Mouse (Mus musculus): ENCODE measurements around the gene Lyrm7.
"Not testable (repeated sequence)": the region's sequence is repeated elsewhere in the genome, so short reads cannot be mapped to it uniquely, and the experiment has no call there.

Gene Lyrm7

GRCm38 (mm10) chr11:54879922-54880321, 19.2 kb upstream of the Lyrm7 start:
- DNase-seq, result no peak

- peak; percentile 27 for DNase-seq
Observed at GRCm38 (mm10) chr11:54879434-54879833, 18.7 kb upstream of the Lyrm7 start.

GRCm38 (mm10) chr11:54878893-54879292, 18.2 kb upstream of the Lyrm7 start:
- DNase-seq, result no peak

- DNase-seq, result no peak
Observed at GRCm38 (mm10) chr11:54876031-54876430, 15.3 kb upstream of the Lyrm7 start.

GRCm38 (mm10) chr11:54871831-54872537, 11.3 kb upstream of the Lyrm7 start:
- DNase-seq, result no peak

GRCm38 (mm10) chr11:54869318-54869717, 8.6 kb upstream of the Lyrm7 start:
- DNase-seq, result no peak

- no peak for DNase-seq
Observed at GRCm38 (mm10) chr11:54868445-54868844, 7.7 kb upstream of the Lyrm7 start.

- DNase-seq, result no peak
Observed at GRCm38 (mm10) chr11:54867903-54868434, 7.3 kb upstream of the Lyrm7 start.

- peak; percentile 72 for DNase-seq
Observed at GRCm38 (mm10) chr11:54867049-54867385, 6.3 kb upstream of the Lyrm7 start.

GRCm38 (mm10) chr11:54866119-54867048, 5.7 kb upstream of the Lyrm7 start, which contains the start of gene Hint1:
TSS of gene Hint1 (plus strand) at chr11:54866383.
- DNase-seq, result peak; percentile 92

- DNase-seq, result no peak
Observed at GRCm38 (mm10) chr11:54865330-54866085, 4.8 kb upstream of the Lyrm7 start.

- DNase-seq, result peak; percentile 41
Observed at GRCm38 (mm10) chr11:54862621-54863520, 2.2 kb upstream of the Lyrm7 start.

- DNase-seq, result no peak
Observed at GRCm38 (mm10) chr11:54861471-54862420, 1.0 kb upstream of the Lyrm7 start.

- peak; percentile 17 for DNase-seq
Observed at GRCm38 (mm10) chr11:54859322-54860165, 1.2 kb downstream of the Lyrm7 start.

- DNase-seq, result not testable (repeated sequence)
Observed at GRCm38 (mm10) chr11:54858880-54859279, 1.8 kb downstream of the Lyrm7 start.

- DNase-seq, result no peak
Observed at GRCm38 (mm10) chr11:54851656-54852055, 9.1 kb downstream of the Lyrm7 start.

GRCm38 (mm10) chr11:54849961-54850758, 10.6 kb downstream of the Lyrm7 start:
- DNase-seq, result no peak

Measured in liver (tissue).